Mouse (Mus musculus): ENCODE data around the gene Otc. TPM values are rescaled to one million over a fixed set of nuclear protein-coding genes. Genes with fewer than 3 reads are reported as not detected.

The Otc gene
- polyA plus RNA-seq, 1 experiment = not detected

DNA sequence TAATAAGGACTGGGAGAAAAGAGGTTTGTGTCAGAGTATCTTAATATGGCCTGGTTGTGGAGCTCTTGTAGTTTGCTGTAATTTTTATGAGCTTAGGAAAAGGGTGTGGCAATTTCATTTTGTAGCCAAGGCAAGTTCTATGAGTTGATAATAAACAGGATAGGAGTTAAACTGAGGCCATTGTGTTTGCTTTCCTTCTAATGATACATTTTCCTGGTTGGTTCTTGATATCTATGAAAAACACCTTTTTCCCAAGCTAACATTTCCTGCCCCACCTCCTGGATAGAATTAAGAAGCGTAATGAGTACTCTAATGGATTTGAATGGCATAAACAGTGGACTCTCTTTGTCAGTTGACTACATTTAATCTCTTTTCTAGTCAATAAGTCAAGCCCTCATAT, 5.7 kb downstream of the Otc start:
- Histone ChIP-seq H3K4me3 (ENCODE audit: insufficient read depth, low read length) (no peak overlapping the region), H3K27ac (ENCODE audit: insufficient read depth, low read length) (no peak overlapping the region), H3K4me1 (ENCODE audit: control insufficient read depth, insufficient read depth, low read length) (no peaks in the 10 kb centered on the region)
- TF ChIP-seq POLR2A (IDR thresholded peaks at IDR 0.05; ENCODE audit: low read depth, low read length) = no peak
- TF ChIP-seq CTCF (IDR thresholded peaks at IDR 0.05; ENCODE audit: borderline replicate concordance, insufficient read depth, low read length) = no peak

DNA sequence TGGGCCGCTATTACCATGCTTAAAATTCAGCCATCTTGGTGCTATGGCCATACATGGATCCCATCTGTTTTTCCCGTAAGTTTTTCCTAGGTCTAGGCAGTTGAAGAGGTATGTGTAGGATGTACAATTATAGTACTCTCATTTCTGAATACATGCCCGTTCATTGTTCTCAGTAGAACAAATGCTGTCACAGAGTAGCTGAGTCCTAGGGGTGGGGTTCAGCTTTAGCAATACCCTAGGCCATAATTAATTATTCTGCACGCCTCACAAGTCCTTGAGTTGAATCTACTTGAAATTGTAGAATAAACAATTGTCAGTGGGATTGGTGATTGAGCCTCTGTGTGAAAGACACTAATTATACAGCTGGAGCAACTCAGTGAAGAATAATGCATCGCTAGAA, 6.2 kb downstream of the Otc start:
- Histone ChIP-seq H3K27ac (ENCODE audit: insufficient read depth, low read length) (no peak overlapping the region), H3K4me1 (ENCODE audit: control insufficient read depth, insufficient read depth, low read length) (no peaks in the 10 kb centered on the region), H3K4me3 (ENCODE audit: insufficient read depth, low read length) (no peak overlapping the region)
- no peak for TF ChIP-seq POLR2A (IDR thresholded peaks at IDR 0.05; ENCODE audit: low read depth, low read length)
- TF ChIP-seq CTCF (IDR thresholded peaks at IDR 0.05; ENCODE audit: borderline replicate concordance, insufficient read depth, low read length) = no peak

DNA sequence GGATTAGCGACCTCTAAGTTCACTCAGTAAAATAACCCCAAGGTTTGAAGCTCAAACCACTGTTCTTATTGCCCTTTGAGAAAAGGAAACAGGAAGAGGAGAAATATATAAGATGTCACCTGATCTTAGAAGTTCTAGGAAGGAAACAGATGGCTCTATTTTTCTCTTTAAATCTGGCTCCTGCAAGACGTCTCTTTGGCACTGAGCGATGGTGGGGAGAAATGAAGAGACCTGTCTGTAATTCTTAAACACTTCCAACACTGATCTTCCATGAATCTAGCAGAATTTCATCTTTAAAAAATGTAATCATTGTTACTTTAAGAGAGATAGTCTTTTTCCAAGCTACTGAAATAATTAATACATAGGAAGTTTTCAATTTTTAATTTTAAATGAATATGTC, 16.2 kb downstream of the Otc start:
- no peak overlapping the region for H3K4me3 ChIP-seq (ENCODE audit: insufficient read depth, low read length)
- no peaks in the 10 kb centered on the region for H3K4me1 ChIP-seq (ENCODE audit: control insufficient read depth, insufficient read depth, low read length)
- H3K27ac ChIP-seq (ENCODE audit: insufficient read depth, low read length) = no peak overlapping the region
- TF ChIP-seq POLR2A (IDR thresholded peaks at IDR 0.05; ENCODE audit: low read depth, low read length) = no peak
- no peak for TF ChIP-seq CTCF (IDR thresholded peaks at IDR 0.05; ENCODE audit: borderline replicate concordance, insufficient read depth, low read length)

DNA sequence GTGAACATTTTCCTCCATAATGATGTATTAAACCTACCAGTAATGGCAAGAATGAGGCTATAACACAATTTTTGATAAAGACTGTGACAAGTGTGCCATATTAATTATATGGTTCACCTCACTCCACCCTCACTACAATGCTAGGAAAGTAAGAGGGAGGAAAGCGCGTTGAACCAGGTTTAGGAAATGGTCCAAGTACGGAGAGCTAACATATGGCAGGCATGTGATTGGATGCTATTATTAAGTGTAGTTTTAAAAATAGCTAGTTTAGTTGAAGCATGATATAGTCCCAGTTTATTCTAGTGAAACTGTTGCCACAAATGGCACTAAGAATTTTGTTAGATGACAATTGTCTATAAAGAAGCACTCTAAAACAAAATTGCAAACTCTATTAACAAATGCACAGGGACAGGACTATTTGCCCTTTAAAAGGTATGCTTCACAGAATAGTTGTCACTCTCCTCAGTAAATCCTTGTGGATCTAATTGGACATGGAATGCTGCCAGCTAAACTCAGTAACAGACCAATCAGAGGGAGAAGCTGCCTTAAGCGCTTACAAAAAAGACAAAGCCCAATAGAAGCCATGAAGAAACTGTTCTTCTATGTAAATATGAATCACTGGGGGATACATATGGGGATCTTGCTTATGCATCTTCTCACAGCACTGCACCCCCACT, 16.8 kb downstream of the Otc start:
- Histone ChIP-seq H3K4me3 (ENCODE audit: insufficient read depth, low read length) (no peak overlapping the region), H3K27ac (ENCODE audit: insufficient read depth, low read length) (no peak overlapping the region), H3K4me1 (ENCODE audit: control insufficient read depth, insufficient read depth, low read length) (no peaks in the 10 kb centered on the region)
- TF ChIP-seq POLR2A (IDR thresholded peaks at IDR 0.05; ENCODE audit: low read depth, low read length) (no peak), CTCF (IDR thresholded peaks at IDR 0.05; ENCODE audit: borderline replicate concordance, insufficient read depth, low read length) (no peak)

DNA sequence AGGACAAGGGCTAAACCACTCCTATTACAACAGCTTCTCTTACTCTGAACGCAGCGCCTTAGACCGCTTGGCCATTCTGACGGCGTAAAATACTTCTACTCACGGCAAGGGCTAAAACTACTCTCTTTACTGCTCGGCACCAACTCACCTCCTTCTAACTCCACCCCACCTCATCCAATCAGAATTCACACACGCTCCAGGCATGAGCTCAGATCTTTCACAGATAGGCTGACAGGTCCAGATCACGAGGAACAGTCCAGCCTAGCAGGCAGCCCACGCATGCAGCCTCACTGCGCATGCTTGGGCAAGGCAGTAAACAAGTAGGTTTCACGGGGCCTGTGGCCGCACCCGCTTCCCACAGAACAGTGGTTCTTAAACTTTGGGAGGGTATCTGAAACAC, 45.2 kb downstream of the Otc start:
- TF ChIP-seq CTCF (IDR thresholded peaks at IDR 0.05; ENCODE audit: borderline replicate concordance, insufficient read depth, low read length) = no peak
- no peaks in the 10 kb centered on the region for H3K4me1 ChIP-seq (ENCODE audit: control insufficient read depth, insufficient read depth, low read length)
- no peak overlapping the region for H3K4me3 ChIP-seq (ENCODE audit: insufficient read depth, low read length)

DNA sequence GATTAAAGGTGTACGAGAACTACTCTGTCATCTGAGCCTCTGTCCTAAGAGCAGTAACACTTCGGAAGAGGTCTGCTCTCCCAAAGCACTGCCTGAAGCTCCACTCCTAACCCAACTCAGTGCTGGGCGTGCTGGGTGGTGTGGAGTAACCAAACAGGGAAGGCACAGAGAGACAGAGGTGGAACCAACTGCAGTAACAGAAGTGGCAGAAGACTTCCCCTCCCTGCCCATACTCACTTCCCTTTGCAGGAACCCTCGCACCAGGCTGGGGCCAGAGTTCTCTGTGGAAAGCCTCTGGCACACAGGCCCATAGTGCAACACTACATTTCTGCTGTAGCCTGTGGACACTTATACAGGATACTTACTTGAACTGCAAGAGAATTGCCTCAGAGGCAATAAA, 66.1 kb downstream of the Otc start:
- no peak overlapping the region for H3K27ac ChIP-seq (ENCODE audit: insufficient read depth, low read length)
- H3K4me1 ChIP-seq (ENCODE audit: control insufficient read depth, insufficient read depth, low read length) = no peaks in the 10 kb centered on the region
- no peak overlapping the region for H3K4me3 ChIP-seq (ENCODE audit: insufficient read depth, low read length)
- TF ChIP-seq CTCF (IDR thresholded peaks at IDR 0.05; ENCODE audit: borderline replicate concordance, insufficient read depth, low read length) = no peak
- TF ChIP-seq POLR2A (IDR thresholded peaks at IDR 0.05; ENCODE audit: low read depth, low read length) = no peak

More for the DNA sequence above, 45.2 kb downstream of the Otc start:
- no peak overlapping the region for H3K27ac ChIP-seq (ENCODE audit: insufficient read depth, low read length)

DNA sequence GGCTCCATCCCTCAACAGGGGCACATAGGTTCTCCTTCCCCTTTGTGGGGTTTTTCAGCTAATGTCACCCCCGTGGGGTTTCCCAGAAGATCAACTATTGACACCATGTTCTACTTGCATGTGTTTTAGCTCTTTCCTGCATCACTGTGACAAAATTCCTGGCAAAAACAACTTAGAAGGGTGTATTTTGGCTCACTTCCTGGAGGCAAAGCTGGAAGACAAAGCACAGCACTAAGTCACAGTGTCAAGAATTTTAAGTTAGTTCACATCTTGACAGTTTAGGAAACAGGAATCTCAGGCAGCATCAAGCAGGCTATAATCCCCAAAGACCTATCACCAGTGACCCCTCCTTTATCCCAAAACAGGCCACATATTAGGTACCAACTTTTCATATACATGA, 78.1 kb downstream of the Otc start:
- Histone ChIP-seq H3K4me1 (ENCODE audit: control insufficient read depth, insufficient read depth, low read length) (no peaks in the 10 kb centered on the region), H3K4me3 (ENCODE audit: insufficient read depth, low read length) (no peak overlapping the region), H3K27ac (ENCODE audit: insufficient read depth, low read length) (no peak overlapping the region)
- TF ChIP-seq CTCF (IDR thresholded peaks at IDR 0.05; ENCODE audit: borderline replicate concordance, insufficient read depth, low read length) = no peak
- no peak for TF ChIP-seq POLR2A (IDR thresholded peaks at IDR 0.05; ENCODE audit: low read depth, low read length)

DNA sequence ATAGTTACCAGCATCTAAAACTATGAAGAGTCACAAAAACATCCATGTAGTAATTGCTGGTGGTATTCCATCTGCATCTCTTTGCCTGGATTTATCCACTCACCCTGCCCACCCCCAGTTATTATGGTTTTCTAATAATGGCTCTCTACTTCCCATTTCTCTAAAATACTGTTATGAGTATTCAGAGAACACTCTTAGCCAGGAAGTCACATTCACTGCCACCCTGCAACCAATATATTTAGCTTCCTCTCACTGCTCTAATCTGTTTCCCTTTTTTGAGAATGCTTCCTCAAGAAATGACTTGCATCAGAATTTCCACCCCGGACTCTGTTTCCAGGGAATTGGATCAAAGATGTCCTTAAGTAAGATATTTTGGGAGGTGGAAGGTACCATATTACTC, 79.6 kb downstream of the Otc start:
- Histone ChIP-seq H3K27ac (ENCODE audit: insufficient read depth, low read length) (no peak overlapping the region), H3K4me1 (ENCODE audit: control insufficient read depth, insufficient read depth, low read length) (no peaks in the 10 kb centered on the region), H3K4me3 (ENCODE audit: insufficient read depth, low read length) (no peak overlapping the region)
- TF ChIP-seq POLR2A (IDR thresholded peaks at IDR 0.05; ENCODE audit: low read depth, low read length) (no peak), CTCF (IDR thresholded peaks at IDR 0.05; ENCODE audit: borderline replicate concordance, insufficient read depth, low read length) (no peak)

DNA sequence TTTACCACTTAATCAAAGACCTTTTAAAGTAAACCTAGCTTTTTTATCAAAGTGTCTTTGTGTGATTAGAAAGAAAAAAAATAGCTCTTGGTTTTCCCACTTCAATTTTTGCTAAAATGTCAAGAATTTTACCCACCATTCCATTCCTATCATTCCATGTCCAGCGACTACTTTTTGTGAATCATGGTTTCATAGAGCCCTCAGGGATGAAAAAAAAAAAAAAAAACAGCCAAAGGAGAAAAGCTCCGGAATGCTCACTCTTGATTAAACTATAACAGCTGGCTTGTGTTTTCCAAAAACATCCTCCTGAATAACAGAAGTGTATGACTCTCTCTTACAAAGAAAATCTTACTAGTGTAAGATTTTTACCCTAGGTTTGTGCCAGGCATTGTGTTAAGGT, 84.7 kb downstream of the Otc start:
- Histone ChIP-seq H3K4me3 (ENCODE audit: insufficient read depth, low read length) (no peak overlapping the region), H3K27ac (ENCODE audit: insufficient read depth, low read length) (peak overlapping the region; percentile 61; the same call in 1 of the 2 replicates), H3K4me1 (ENCODE audit: control insufficient read depth, insufficient read depth, low read length) (no peaks in the 10 kb centered on the region)
- TF ChIP-seq POLR2A (IDR thresholded peaks at IDR 0.05; ENCODE audit: low read depth, low read length) (no peak), CTCF (IDR thresholded peaks at IDR 0.05; ENCODE audit: borderline replicate concordance, insufficient read depth, low read length) (no peak)

DNA sequence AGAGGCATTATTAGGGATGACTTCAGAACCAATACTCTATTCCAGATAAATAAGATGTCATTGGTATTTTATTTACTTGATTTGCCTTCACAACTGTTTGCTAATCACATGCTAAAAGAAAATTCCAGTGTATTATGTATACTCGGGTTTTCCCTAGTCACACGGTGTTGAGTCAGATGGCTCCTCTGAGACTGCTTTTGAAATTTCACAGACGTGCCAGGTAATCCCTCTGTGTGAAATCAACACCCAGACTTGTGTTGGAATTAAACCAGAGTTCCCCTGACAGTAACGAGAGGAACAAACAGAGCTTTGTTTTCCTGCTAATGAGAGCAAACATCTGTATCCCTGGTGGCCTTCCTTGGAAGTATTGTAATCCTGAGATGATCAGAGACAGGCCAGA, 103.8 kb downstream of the Otc start:
- Histone ChIP-seq H3K27ac (ENCODE audit: insufficient read depth, low read length) (no peak overlapping the region), H3K4me1 (ENCODE audit: control insufficient read depth, insufficient read depth, low read length) (no peaks in the 10 kb centered on the region), H3K4me3 (ENCODE audit: insufficient read depth, low read length) (no peak overlapping the region)
- TF ChIP-seq POLR2A (IDR thresholded peaks at IDR 0.05; ENCODE audit: low read depth, low read length) = no peak
- TF ChIP-seq CTCF (IDR thresholded peaks at IDR 0.05; ENCODE audit: borderline replicate concordance, insufficient read depth, low read length) = no peak

Other genes starting within 250 kb of the Otc start
- gene Srpx, start 134.6 kb upstream of the Otc start, polyA plus RNA-seq (2011; ENCODE audit: insufficient read length, low read depth, missing spikeins) = 46.9 and 95.8 TPM in 2 replicates
- gene Rpgr, start 35.4 kb upstream of the Otc start, polyA plus RNA-seq (2011; ENCODE audit: insufficient read length, low read depth, missing spikeins) = 3.4 and 4.5 TPM in 2 replicates
- gene Tspan7, start 232.9 kb downstream of the Otc start, polyA plus RNA-seq (2011; ENCODE audit: insufficient read length, low read depth, missing spikeins) = 15.9 and 16.2 TPM in 2 replicates

Data from embryonic fibroblast, embryonic 13.5 days (primary cell).